Mouse (Mus musculus) lung, postnatal 0 days (tissue): ENCODE measurements around the gene Tgfb3.

Source experiments
- CTCF ChIP-seq: IDR thresholded peaks from 2 replicates; pipeline ENCODE4 v1.5.1; 2016; ENCODE audit warnings: antibody characterized with exemption, mild to moderate bottlenecking
- EP300 ChIP-seq: IDR thresholded peaks from 2 replicates; pipeline ENCODE4 v1.6.1; 2016; ENCODE audit warnings: antibody characterized with exemption, mild to moderate bottlenecking, control low read depth

DNA sequence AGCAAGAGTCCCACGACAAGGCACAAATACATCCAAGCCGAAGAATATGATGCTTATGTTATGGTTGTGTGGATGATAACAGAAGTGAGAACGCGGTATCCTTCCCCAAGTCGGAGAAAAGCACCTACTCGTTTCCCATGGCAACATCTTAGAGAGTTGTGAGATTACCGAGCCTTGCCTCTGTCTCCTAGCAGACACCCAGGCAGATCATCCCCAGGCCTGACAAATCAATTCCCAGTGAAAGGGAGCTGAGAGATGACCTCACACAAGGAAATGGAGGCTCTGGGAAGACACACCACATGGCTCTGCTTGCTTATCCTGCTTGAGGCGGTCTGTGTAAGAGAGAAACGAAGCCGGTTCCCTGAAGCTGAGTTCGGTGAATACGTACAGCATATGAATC is 4.2 kb downstream of the Tgfb3 start:
- no peak for TF ChIP-seq CTCF
- no peak for TF ChIP-seq EP300
